8 mouse cellular contexts compared by ENCODE assay signal in the genomic region with DNA sequence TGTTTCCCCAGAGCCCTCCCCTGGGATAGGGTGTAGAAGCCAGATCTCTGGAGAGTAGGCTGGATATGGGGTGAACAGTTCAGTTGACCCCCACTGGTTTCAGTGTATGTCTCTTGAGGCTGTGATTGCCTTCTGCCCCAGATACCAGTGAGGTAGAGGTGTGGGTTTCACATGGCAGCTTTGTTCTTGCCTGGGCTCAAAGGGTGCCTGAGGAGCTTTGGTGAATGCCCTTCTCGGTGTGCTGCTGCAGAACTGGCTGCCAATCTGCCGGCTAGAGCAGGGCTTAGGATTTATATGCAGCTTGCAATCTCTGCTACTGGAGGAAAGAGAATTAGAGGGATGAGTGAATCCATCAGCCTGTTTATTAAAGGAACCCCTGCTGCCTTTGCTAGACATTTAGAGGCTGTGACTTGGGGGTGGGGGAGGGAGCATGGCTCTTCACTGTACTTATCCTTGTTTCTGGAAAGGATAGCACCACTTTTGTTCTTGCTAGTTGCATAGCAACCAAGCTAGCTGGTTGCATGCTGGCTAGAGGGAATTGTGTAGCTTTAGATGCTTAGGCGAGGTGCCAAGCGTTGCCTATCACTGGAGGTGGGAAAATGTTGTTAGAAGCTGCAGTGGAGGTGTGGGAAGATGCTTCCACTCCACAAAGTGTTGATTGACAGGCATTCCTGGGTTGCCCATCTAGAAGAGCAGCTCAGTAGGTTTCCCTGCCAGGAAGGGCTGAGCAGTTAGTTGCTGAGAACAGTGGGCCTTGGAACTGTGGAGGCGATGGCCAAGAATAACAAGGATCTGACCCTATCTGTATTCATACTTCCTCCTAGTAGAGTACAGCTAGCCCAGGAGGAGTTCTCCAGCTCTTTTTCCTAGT. TPM values are rescaled to one million over a fixed set of nuclear protein-coding genes. Genes with fewer than 3 reads are reported as not detected.
DNase-seq lines count a peak whose midpoint lies in the region; ATAC-seq and TF ChIP-seq lines count a peak whose summit lies in the region.

No protein-coding gene starts in this region.

- peak overlapping the region; percentile 14; the same call in 1 of the 2 replicates for H3K4me2 ChIP-seq in CH12.LX (ENCODE audit: insufficient read depth, low read depth, poor library complexity, severe bottlenecking)
- H3K4me2 ChIP-seq in heart, embryonic 16.5 days (ENCODE audit: low read depth, low read length) = peak overlapping the region; percentile 34

- H3K4me3 ChIP-seq in CH12.LX (replicated peaks in 1 of 3; ENCODE audit: low read depth in 2 of 3, low read length in 2 of 3, poor library complexity in 1 of 3) = no peak overlapping the region
- no peak overlapping the region; the same call in 1 of the 2 replicates for H3K4me3 ChIP-seq in heart, embryonic 16.5 days (ENCODE audit: low read length)

- DNase-seq in adrenal gland, postnatal 10 days = peak; percentile 66
- no peak for DNase-seq in adrenal gland, postnatal 4 days (ENCODE audit: low spot score in 2 of 2)
- no peak for DNase-seq in CH12.LX (ENCODE audit: extremely low read depth)
- DNase-seq in left cerebral cortex, postnatal 4 days = peak; percentile 65
- no peak for DNase-seq in urinary bladder, postnatal 36 days (ENCODE audit: low spot score in 2 of 2)
- DNase-seq in lung, postnatal 25 days (ENCODE audit: low spot score) = no peak
- DNase-seq in testis, postnatal 14 days (ENCODE audit: low spot score) = no peak

- peaks cover 27 to 67% of the 10 kb centered on the region in 2 experiments for H3K4me1 ChIP-seq in CH12.LX (ENCODE audit: control insufficient read depth in 1 of 2, insufficient read depth in 2 of 2)
- peaks cover 39% of the 10 kb centered on the region for H3K4me1 ChIP-seq in heart, embryonic 16.5 days (ENCODE audit: control insufficient read depth, insufficient read depth, low read length)

- no peak overlapping the region for H3K9ac ChIP-seq in CH12.LX (ENCODE audit: insufficient read depth, low read depth)
- H3K9ac ChIP-seq in heart, embryonic 16.5 days (ENCODE audit: low read length) = peak overlapping the region; percentile 49

- in situ Hi-C loops in CH12.LX (cut with MboI; ENCODE audit: low pct_ligation_motif_present, low pct_unique_long_range_greater_than_20kb, low sequenced_read_pairs) = no loop called here

- TF ChIP-seq EP300 in CH12.LX (IDR thresholded peaks at IDR 0.05; ENCODE audit: low read length) = no peak

- no peaks in the 10 kb centered on the region for H3K9me3 ChIP-seq in CH12.LX (replicated peaks; ENCODE audit: low read length)
- no peaks in the 10 kb centered on the region for H3K9me3 ChIP-seq in heart, embryonic 16.5 days (replicated peaks; ENCODE audit: control insufficient read depth, low read length)

- no peak for TF ChIP-seq CTCF in CH12.LX (conservative IDR thresholded peaks at IDR 0.05 in 1 of 2, IDR thresholded peaks at IDR 0.05 in 1 of 2; ENCODE audit: low read depth in 2 of 2, low read length in 2 of 2)

- no peak for TF ChIP-seq RAD21 in CH12.LX (IDR thresholded peaks at IDR 0.05; ENCODE audit: low read depth, low read length)

- intact Hi-C loops in left cerebral cortex, postnatal 4 days (cut with DNase I) = no loop called here

- 31% methylated on average over 5 of the region's 5 CpGs for WGBS in heart, embryonic 16.5 days

- H3K79me2 ChIP-seq in CH12.LX (replicated peaks; ENCODE audit: control insufficient read depth, extremely low read depth, insufficient read depth, poor library complexity, severe bottlenecking) = peaks cover 70% of the 10 kb centered on the region

- H3K27me3 ChIP-seq in CH12.LX (replicated peaks) = no peaks in the 10 kb centered on the region
- no peaks in the 10 kb centered on the region for H3K27me3 ChIP-seq in heart, embryonic 16.5 days (ENCODE audit: control insufficient read depth, insufficient read depth, low read length)

- peak; percentile 62 for ATAC-seq in heart, embryonic 16.5 days (replicated peaks; ENCODE audit: extremely low read depth, insufficient read depth, low FRiP score)

- TF ChIP-seq POLR2A in CH12.LX (IDR thresholded peaks at IDR 0.05; ENCODE audit: low read depth, low read length) = no peak

- no peak overlapping the region; the same call in 1 of the 2 replicates for H3K27ac ChIP-seq in CH12.LX (ENCODE audit: insufficient read depth, low read depth)
- peak overlapping the region; percentile 82 for H3K27ac ChIP-seq in heart, embryonic 16.5 days (ENCODE audit: low read length)

- dilution Hi-C loops in CH12.LX (cut with MboI; ENCODE audit: extremely low pct_ligation_motif_present, extremely low pct_unique_long_range_greater_than_20kb, low sequenced_read_pairs) = no loop called here

- peaks cover 6 to 56% of the 10 kb centered on the region in 2 experiments for H3K36me3 ChIP-seq in CH12.LX (replicated peaks in 1 of 2; ENCODE audit: control insufficient read depth in 1 of 2, insufficient read depth in 1 of 2, low read length in 1 of 2)
- no peaks in the 10 kb centered on the region for H3K36me3 ChIP-seq in heart, embryonic 16.5 days (ENCODE audit: control insufficient read depth, insufficient read depth)

TF ChIP-seq in CH12.LX, 34 proteins besides CTCF, POLR2A, EP300 and RAD21:
- TF ChIP-seq KAT2A (IDR thresholded peaks at IDR 0.05; ENCODE audit: insufficient replicate concordance, low read length) (no peak), ETS1 (conservative IDR thresholded peaks at IDR 0.05; ENCODE audit: low read depth, low read length) (no peak), POLR2AphosphoS2 (IDR thresholded peaks at IDR 0.05; ENCODE audit: low read depth, low read length) (no peak), RCOR1 (conservative IDR thresholded peaks at IDR 0.05; ENCODE audit: low read depth, low read length) (no peak), MAFK (IDR thresholded peaks at IDR 0.05; ENCODE audit: insufficient replicate concordance, low read length) (no peak), NELFE (IDR thresholded peaks at IDR 0.05; ENCODE audit: low read depth, low read length) (no peak)
TF ChIP-seq in CH12.LX: peak in this region for 0.

RNA-seq across cellular contexts. Expression of a gene that starts 7.7 kb away (rescaled TPM):
- 1,000 to 10,000 TPM; 2,299 to 2,557 TPM for total RNA-seq in adrenal gland, postnatal 10 days (2021)
- 100 to 1,000 TPM; 498 to 540 TPM for total RNA-seq in adrenal gland, postnatal 4 days (2021)
- total RNA-seq in CH12.LX (2012; rRNA removed) = 177 and 190 TPM in 2 replicates
- total RNA-seq in CH12.LX (2014; rRNA removed) = 150 and 161 TPM in 2 replicates
- 205 and 222 TPM in 2 replicates for polyA plus RNA-seq in CH12.LX (2012; ENCODE audit: insufficient read length, low read depth)
- 769 and 804 TPM in 2 replicates for polyA plus RNA-seq in heart, embryonic 16.5 days (2015; fragmentation: Nextera tagmentation; extraction: Ambion mirVana)
- total RNA-seq in left cerebral cortex, postnatal 4 days (2021) = 100 to 1,000 TPM; 273 to 304 TPM

RNA-seq across cellular contexts. Expression of a gene that starts 8.1 kb away (rescaled TPM):
- total RNA-seq in adrenal gland, postnatal 10 days (2021) = 10 to 100 TPM; 58.8 to 62.9 TPM
- total RNA-seq in adrenal gland, postnatal 4 days (2021) = 10 to 100 TPM; 62.7 to 71.2 TPM
- total RNA-seq in CH12.LX (2012; rRNA removed) (86.3 and 126 TPM in 2 replicates), CH12.LX (2014; rRNA removed) (116 and 137 TPM in 2 replicates)
- 177 and 228 TPM in 2 replicates for polyA plus RNA-seq in CH12.LX (2012; ENCODE audit: insufficient read length, low read depth)
- polyA plus RNA-seq in heart, embryonic 16.5 days (2015; fragmentation: Nextera tagmentation; extraction: Ambion mirVana) = 98.6 and 103 TPM in 2 replicates
- 10 to 100 TPM; 51.8 to 59.7 TPM for total RNA-seq in left cerebral cortex, postnatal 4 days (2021)

RNA-seq across cellular contexts. Expression of a gene that starts 21.2 kb away (rescaled TPM):
- 100 to 1,000 TPM; 108 to 183 TPM for total RNA-seq in adrenal gland, postnatal 10 days (2021)
- total RNA-seq in adrenal gland, postnatal 4 days (2021) = 10 to 100 TPM; 66.2 to 67.2 TPM
- total RNA-seq in CH12.LX (2012; rRNA removed) (21.8 and 25.3 TPM in 2 replicates), CH12.LX (2014; rRNA removed) (5.0 and 5.6 TPM in 2 replicates)
- polyA plus RNA-seq in CH12.LX (2012; ENCODE audit: insufficient read length, low read depth) = 18.9 and 22.0 TPM in 2 replicates
- polyA plus RNA-seq in heart, embryonic 16.5 days (2015; fragmentation: Nextera tagmentation; extraction: Ambion mirVana) = 17.5 and 17.8 TPM in 2 replicates
- total RNA-seq in left cerebral cortex, postnatal 4 days (2021) = 10 to 100 TPM; 20.3 to 22.6 TPM

RNA-seq across cellular contexts. Expression of a gene that starts 46.3 kb away (rescaled TPM):
- 10 to 100 TPM; 15.5 to 19.1 TPM for total RNA-seq in adrenal gland, postnatal 10 days (2021)
- 10 to 100 TPM; 25.3 to 27.9 TPM for total RNA-seq in adrenal gland, postnatal 4 days (2021)
- 59.3 and 64.9 TPM in 2 replicates for total RNA-seq in CH12.LX (2012; rRNA removed)
- 40.5 and 40.7 TPM in 2 replicates for total RNA-seq in CH12.LX (2014; rRNA removed)
- polyA plus RNA-seq in CH12.LX (2012; ENCODE audit: insufficient read length, low read depth) = 153 and 224 TPM in 2 replicates
- polyA plus RNA-seq in heart, embryonic 16.5 days (2015; fragmentation: Nextera tagmentation; extraction: Ambion mirVana) = 157 and 161 TPM in 2 replicates
- 10 to 100 TPM; 45.7 to 48.1 TPM for total RNA-seq in left cerebral cortex, postnatal 4 days (2021)

RNA-seq across cellular contexts. Expression of a gene that starts 56.8 kb away (rescaled TPM):
- total RNA-seq in adrenal gland, postnatal 10 days (2021) = 10 to 100 TPM; 16.9 to 27.9 TPM
- total RNA-seq in adrenal gland, postnatal 4 days (2021) = 10 to 100 TPM; 52.8 to 55.7 TPM
- total RNA-seq in CH12.LX (2012; rRNA removed) = 0.08 and 0.13 TPM in 2 replicates
- total RNA-seq in CH12.LX (2014; rRNA removed) = not detected in 2 replicates
- 0.43 and 0.45 TPM in 2 replicates for polyA plus RNA-seq in CH12.LX (2012; ENCODE audit: insufficient read length, low read depth)
- polyA plus RNA-seq in heart, embryonic 16.5 days (2015; fragmentation: Nextera tagmentation; extraction: Ambion mirVana) = 5.4 and 6.1 TPM in 2 replicates
- 100 to 1,000 TPM; 191 to 201 TPM for total RNA-seq in left cerebral cortex, postnatal 4 days (2021)

Comparison
In these comparisons a context has a peak if more than half of its experiments do, and no peak if none do; other contexts are left out.
1. DNase-seq: peak in adrenal gland, postnatal 10 days (single experiment) and left cerebral cortex, postnatal 4 days (single experiment); none in adrenal gland, postnatal 4 days (0 of 2), CH12.LX (single experiment), urinary bladder, postnatal 36 days (0 of 2), lung, postnatal 25 days (single experiment) and testis, postnatal 14 days (single experiment).
2. RNA of a gene that starts 7.7 kb away (total RNA-seq): 2,299 to 2,557 TPM in adrenal gland, postnatal 10 days; 498 to 540 TPM in adrenal gland, postnatal 4 days, 273 to 304 TPM in left cerebral cortex, postnatal 4 days and 150 to 190 TPM in CH12.LX; every median in the first group is over 4 times any median in the second.